Mouse (Mus musculus): Measurements from ENCODE around the gene Cdc42se1. TPM values are rescaled to one million over a fixed set of nuclear protein-coding genes. Genes with fewer than 3 reads are reported as not detected.
A peak's percentile ranks its signal among the peaks of the same experiment; 100 is the strongest.

Gene Cdc42se1
- total RNA-seq, 1 experiment = 43.2 TPM

DNA sequence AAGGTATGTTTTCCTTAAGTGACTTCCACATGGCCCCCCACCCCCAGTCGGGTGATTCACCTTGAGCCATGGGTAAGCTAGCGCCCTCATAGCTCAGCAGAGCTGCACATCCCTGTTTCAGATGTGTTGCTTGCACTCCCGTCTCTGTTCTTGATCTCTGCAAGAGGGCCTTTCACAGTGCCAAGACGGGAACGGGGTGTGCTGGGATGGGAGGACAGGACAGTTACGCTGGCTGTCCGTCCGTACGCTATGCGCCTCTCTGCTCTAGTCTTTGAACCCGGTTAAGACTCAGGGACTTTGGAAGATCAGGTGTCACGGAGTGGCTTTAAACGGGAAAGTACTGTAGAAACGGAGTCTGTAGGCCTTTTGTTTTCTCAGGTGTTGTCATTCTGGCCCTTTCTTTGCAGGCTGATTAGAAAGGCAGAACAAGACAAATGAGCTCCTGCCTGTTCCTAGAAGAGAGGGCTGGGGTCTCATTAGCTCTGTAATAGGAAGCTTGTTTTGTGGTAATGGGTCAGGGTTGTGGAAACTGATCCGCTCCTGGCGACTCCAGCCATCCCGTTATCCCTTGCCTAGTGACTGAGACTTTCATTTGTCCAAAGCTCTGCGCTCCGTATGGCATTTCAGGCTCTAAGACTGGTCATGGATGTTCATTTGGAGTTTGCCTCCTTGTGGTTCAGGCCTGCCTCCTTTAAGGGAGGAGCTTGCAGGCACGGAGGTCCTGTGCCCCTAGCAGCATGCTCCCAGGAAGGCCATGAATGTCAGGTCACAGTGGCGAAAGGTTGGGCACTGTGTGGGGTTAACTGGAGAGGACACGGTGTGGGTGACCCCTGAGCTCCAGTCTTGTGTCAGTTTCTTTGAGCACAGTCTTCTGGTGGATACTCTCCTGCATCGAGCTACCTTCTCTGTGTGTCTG is 7.1 kb downstream of the Cdc42se1 start:
- no peak for TF ChIP-seq ZC3H11A (IDR thresholded peaks at IDR 0.05; ENCODE audit: borderline replicate concordance, low read depth, low read length)
- TF ChIP-seq ZNF384 (IDR thresholded peaks at IDR 0.05; ENCODE audit: low read depth, low read length) = no peak
- TF ChIP-seq HCFC1 (IDR thresholded peaks at IDR 0.05; ENCODE audit: borderline replicate concordance, insufficient read depth, low read length) = no peak
- no peak for TF ChIP-seq CHD2 (IDR thresholded peaks at IDR 0.05; ENCODE audit: low read depth, low read length)
- no peak for TF ChIP-seq MAFK (IDR thresholded peaks at IDR 0.05; ENCODE audit: insufficient read depth, low read depth, low read length)
- in situ Hi-C loops (cut with MboI; ENCODE audit: low sequenced_read_pairs in 2 of 2, unreplicated experiment in 2 of 2) = no loop called here
- Histone ChIP-seq H3K9me3 (ENCODE audit: control insufficient read depth, insufficient read depth, low read depth, low read length) (no peaks in the 10 kb centered on the region), H3K4me1 (ENCODE audit: control insufficient read depth in 2 of 2, insufficient read depth in 2 of 2, low read length in 2 of 2, poor library complexity in 1 of 2) (peaks cover 19 to 49% of the 10 kb centered on the region in 2 experiments), H3K36me3 (ENCODE audit: control insufficient read depth, insufficient read depth, low read length, poor library complexity, severe bottlenecking) (peaks cover 44% of the 10 kb centered on the region), H3K9ac (ENCODE audit: insufficient read depth, low read depth, low read length, poor library complexity, severe bottlenecking) (no peak overlapping the region), H3K4me3 (ENCODE audit: insufficient read depth in 1 of 2, low read depth in 1 of 2, low read length in 2 of 2, poor library complexity in 1 of 2, severe bottlenecking in 1 of 2) (no peak overlapping the region), H3K27ac (ENCODE audit: insufficient read depth, low read depth, low read length, poor library complexity, severe bottlenecking) (peak overlapping the region; percentile 14; the same call in 1 of the 2 replicates)
- no peak for DNase-seq (ENCODE audit: low read depth, low spot score)

DNA sequence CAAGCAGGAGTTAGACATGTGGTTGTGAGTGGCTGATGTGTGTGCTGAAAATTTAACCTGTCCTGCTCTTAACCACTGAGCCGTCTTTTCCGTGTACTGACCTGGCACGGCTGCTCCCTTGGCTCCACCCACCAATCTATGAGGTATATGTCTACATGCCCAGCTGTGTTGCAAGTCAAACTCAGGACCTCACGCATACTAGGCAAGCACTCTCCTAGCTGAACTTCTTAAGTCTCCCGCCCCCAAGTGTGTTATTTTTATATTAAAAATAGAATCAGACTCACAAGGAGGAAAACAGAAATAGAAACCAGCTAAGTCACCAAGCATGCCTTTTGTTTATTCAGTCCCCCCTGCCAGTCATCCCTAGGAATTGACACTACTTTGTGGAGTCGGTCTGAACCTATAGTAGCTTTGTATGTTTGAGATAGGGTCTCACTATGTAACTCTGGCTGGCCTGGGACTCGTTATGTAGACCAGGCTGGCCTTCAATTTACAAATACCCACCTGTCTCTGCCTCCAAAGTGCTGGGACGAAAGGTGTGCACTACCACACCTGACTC is 9.1 kb downstream of the Cdc42se1 start:
- Histone ChIP-seq H3K4me1 (ENCODE audit: control insufficient read depth in 2 of 2, insufficient read depth in 2 of 2, low read length in 2 of 2, poor library complexity in 1 of 2) (peaks cover 4 to 35% of the 10 kb centered on the region in 2 experiments), H3K27ac (ENCODE audit: insufficient read depth, low read depth, low read length, poor library complexity, severe bottlenecking) (no peak overlapping the region), H3K36me3 (ENCODE audit: control insufficient read depth, insufficient read depth, low read length, poor library complexity, severe bottlenecking) (peaks cover 35% of the 10 kb centered on the region), H3K9me3 (ENCODE audit: control insufficient read depth, insufficient read depth, low read depth, low read length) (no peaks in the 10 kb centered on the region), H3K4me3 (ENCODE audit: insufficient read depth in 1 of 2, low read depth in 1 of 2, low read length in 2 of 2, poor library complexity in 1 of 2, severe bottlenecking in 1 of 2) (no peak overlapping the region), H3K9ac (ENCODE audit: insufficient read depth, low read depth, low read length, poor library complexity, severe bottlenecking) (no peak overlapping the region)
- DNase-seq (ENCODE audit: low read depth, low spot score) = no peak
- in situ Hi-C loops (cut with MboI; ENCODE audit: low sequenced_read_pairs in 2 of 2, unreplicated experiment in 2 of 2) = no loop called here
- TF ChIP-seq HCFC1 (IDR thresholded peaks at IDR 0.05; ENCODE audit: borderline replicate concordance, insufficient read depth, low read length) = no peak
- TF ChIP-seq CHD2 (IDR thresholded peaks at IDR 0.05; ENCODE audit: low read depth, low read length) = no peak
- no peak for TF ChIP-seq ZC3H11A (IDR thresholded peaks at IDR 0.05; ENCODE audit: borderline replicate concordance, low read depth, low read length)
- no peak for TF ChIP-seq MAFK (IDR thresholded peaks at IDR 0.05; ENCODE audit: insufficient read depth, low read depth, low read length)
- no peak for TF ChIP-seq ZNF384 (IDR thresholded peaks at IDR 0.05; ENCODE audit: low read depth, low read length)

GRCm38 (mm10) chr3:95239022-95239421 is 10.5 kb downstream of the Cdc42se1 start:
- no peak overlapping the region for H3K4me3 ChIP-seq (ENCODE audit: insufficient read depth in 1 of 2, low read depth in 1 of 2, low read length in 2 of 2, poor library complexity in 1 of 2, severe bottlenecking in 1 of 2)
- H3K9ac ChIP-seq (ENCODE audit: insufficient read depth, low read depth, low read length, poor library complexity, severe bottlenecking) = no peak overlapping the region
- peaks cover 0 to 24% of the 10 kb centered on the region in 2 experiments; a peak in 3 of 4 replicates for H3K4me1 ChIP-seq (ENCODE audit: control insufficient read depth in 2 of 2, insufficient read depth in 2 of 2, low read length in 2 of 2, poor library complexity in 1 of 2)
- in situ Hi-C loops (cut with MboI; ENCODE audit: low sequenced_read_pairs in 2 of 2, unreplicated experiment in 2 of 2) = no loop called here
- H3K36me3 ChIP-seq (ENCODE audit: control insufficient read depth, insufficient read depth, low read length, poor library complexity, severe bottlenecking) = peaks cover 26% of the 10 kb centered on the region
- TF ChIP-seq CHD2 (IDR thresholded peaks at IDR 0.05; ENCODE audit: low read depth, low read length) = no peak
- no peak for TF ChIP-seq HCFC1 (IDR thresholded peaks at IDR 0.05; ENCODE audit: borderline replicate concordance, insufficient read depth, low read length)
- no peak for TF ChIP-seq ZC3H11A (IDR thresholded peaks at IDR 0.05; ENCODE audit: borderline replicate concordance, low read depth, low read length)
- no peak for TF ChIP-seq ZNF384 (IDR thresholded peaks at IDR 0.05; ENCODE audit: low read depth, low read length)
- no peak for TF ChIP-seq MAFK (IDR thresholded peaks at IDR 0.05; ENCODE audit: insufficient read depth, low read depth, low read length)
- no peak overlapping the region for H3K27ac ChIP-seq (ENCODE audit: insufficient read depth, low read depth, low read length, poor library complexity, severe bottlenecking)
- H3K9me3 ChIP-seq (ENCODE audit: control insufficient read depth, insufficient read depth, low read depth, low read length) = no peaks in the 10 kb centered on the region
- DNase-seq (ENCODE audit: low read depth, low spot score) = no peak

DNA sequence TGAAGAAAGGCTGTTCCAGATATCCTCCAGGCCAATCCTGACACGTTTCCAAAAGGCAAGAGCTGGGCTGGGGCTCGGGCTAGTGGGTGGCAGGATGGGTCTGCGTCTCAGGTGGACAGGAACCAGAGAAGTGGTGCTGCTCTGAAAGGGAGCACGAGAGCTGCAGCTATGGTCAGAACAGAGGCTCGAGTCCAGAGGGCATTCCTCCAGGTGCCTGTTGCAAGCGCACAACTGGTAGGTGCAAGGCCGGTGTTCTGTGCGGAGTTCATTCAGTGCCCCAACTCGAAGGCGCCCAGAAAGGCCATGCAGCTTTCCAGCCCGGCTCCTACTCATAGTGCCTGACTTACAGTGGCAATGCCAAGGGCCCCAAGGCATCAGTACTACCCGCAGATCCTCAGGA is 11.4 kb downstream of the Cdc42se1 start:
- DNase-seq (ENCODE audit: low read depth, low spot score) = no peak
- Histone ChIP-seq H3K9ac (ENCODE audit: insufficient read depth, low read depth, low read length, poor library complexity, severe bottlenecking) (no peak overlapping the region), H3K4me1 (ENCODE audit: control insufficient read depth in 2 of 2, insufficient read depth in 2 of 2, low read length in 2 of 2, poor library complexity in 1 of 2) (peaks cover 0 to 19% of the 10 kb centered on the region in 2 experiments; a peak in 3 of 4 replicates), H3K4me3 (ENCODE audit: insufficient read depth in 1 of 2, low read depth in 1 of 2, low read length in 2 of 2, poor library complexity in 1 of 2, severe bottlenecking in 1 of 2) (peak overlapping the region in 1 of 2 experiments; percentile 51; a peak in 2 of 4 replicates), H3K36me3 (ENCODE audit: control insufficient read depth, insufficient read depth, low read length, poor library complexity, severe bottlenecking) (peaks cover 21% of the 10 kb centered on the region), H3K9me3 (ENCODE audit: control insufficient read depth, insufficient read depth, low read depth, low read length) (no peaks in the 10 kb centered on the region), H3K27ac (ENCODE audit: insufficient read depth, low read depth, low read length, poor library complexity, severe bottlenecking) (no peak overlapping the region)
- in situ Hi-C loops (cut with MboI; ENCODE audit: low sequenced_read_pairs in 2 of 2, unreplicated experiment in 2 of 2) = no loop called here
- TF ChIP-seq ZC3H11A (IDR thresholded peaks at IDR 0.05; ENCODE audit: borderline replicate concordance, low read depth, low read length) (no peak), HCFC1 (IDR thresholded peaks at IDR 0.05; ENCODE audit: borderline replicate concordance, insufficient read depth, low read length) (no peak), CHD2 (IDR thresholded peaks at IDR 0.05; ENCODE audit: low read depth, low read length) (no peak), MAFK (IDR thresholded peaks at IDR 0.05; ENCODE audit: insufficient read depth, low read depth, low read length) (no peak), ZNF384 (IDR thresholded peaks at IDR 0.05; ENCODE audit: low read depth, low read length) (no peak)

All from ES-E14 (cell line).